Mouse (Mus musculus): ENCODE data around the gene 9630041A04Rik.

- TF ChIP-seq CTCF (IDR thresholded peaks at IDR 0.05; ENCODE audit: extremely low read depth, insufficient read depth, insufficient read length, insufficient replicate concordance): no peak
- TF ChIP-seq POLR2A (IDR thresholded peaks at IDR 0.05; ENCODE audit: low read depth, low read length): no peak
Observed at GRCm38 (mm10) chr9:101861596-101862471, at the start of gene 9630041A04Rik.
